Mouse (Mus musculus): ENCODE data around the gene Pgbd1. TPM values are rescaled to one million over a fixed set of nuclear protein-coding genes. Genes with fewer than 3 reads are reported as not detected.
"Not testable (repeated sequence)": the region's sequence is repeated elsewhere in the genome, so short reads cannot be mapped to it uniquely, and the experiment has no call there.

Pgbd1 gene
- polyA plus RNA-seq, 1 experiment: not detected

GRCm38 (mm10) chr13:21407969-21408804, 32.7 kb downstream of the Pgbd1 start:
- no peak overlapping the region for H3K27ac ChIP-seq (ENCODE audit: control insufficient read depth, insufficient read depth, low read depth, low read length, poor library complexity)
- WGBS: 4% methylated on average over 27 of the region's 27 CpGs
- TF ChIP-seq POLR2A (IDR thresholded peaks at IDR 0.05; ENCODE audit: borderline replicate concordance, control insufficient read depth, low read depth, low read length) (no peak), CTCF (IDR thresholded peaks at IDR 0.05; ENCODE audit: control insufficient read depth, insufficient read depth, low read length) (no peak)
- no peaks in the 10 kb centered on the region for H3K4me1 ChIP-seq (ENCODE audit: control insufficient read depth, insufficient read depth, low read length)
- H3K4me3 ChIP-seq (replicated peaks; ENCODE audit: control insufficient read depth, low read depth, low read length): peak overlapping the region; percentile 66

DNA sequence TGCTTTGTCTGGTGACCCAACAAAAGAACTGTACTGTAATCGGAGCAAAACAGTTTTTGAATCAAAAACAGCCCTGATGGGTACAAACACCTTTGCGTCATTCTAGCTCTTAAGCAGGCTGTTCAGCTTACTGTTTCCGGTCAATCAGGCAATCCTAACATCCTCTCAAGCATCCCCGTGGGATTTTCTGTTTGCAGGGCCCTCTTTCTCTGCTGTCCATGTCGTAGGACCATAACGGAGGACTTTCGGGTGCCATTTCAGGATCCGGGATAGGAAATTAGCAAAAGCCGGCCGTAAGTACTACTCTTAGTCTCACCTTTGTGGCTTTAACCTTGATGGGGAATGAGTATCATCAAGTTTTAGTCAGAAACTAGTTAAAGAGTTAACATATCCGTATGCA, 33.5 kb downstream of the Pgbd1 start:
- TF ChIP-seq CTCF (IDR thresholded peaks at IDR 0.05; ENCODE audit: control insufficient read depth, insufficient read depth, low read length) (no peak), POLR2A (IDR thresholded peaks at IDR 0.05; ENCODE audit: borderline replicate concordance, control insufficient read depth, low read depth, low read length) (no peak)
- WGBS: 84% methylated on average over 11 of the region's 11 CpGs
- Histone ChIP-seq H3K4me1 (ENCODE audit: control insufficient read depth, insufficient read depth, low read length) (no peaks in the 10 kb centered on the region), H3K27ac (ENCODE audit: control insufficient read depth, insufficient read depth, low read depth, low read length, poor library complexity) (no peak overlapping the region), H3K4me3 (replicated peaks; ENCODE audit: control insufficient read depth, low read depth, low read length) (no peak overlapping the region)

DNA sequence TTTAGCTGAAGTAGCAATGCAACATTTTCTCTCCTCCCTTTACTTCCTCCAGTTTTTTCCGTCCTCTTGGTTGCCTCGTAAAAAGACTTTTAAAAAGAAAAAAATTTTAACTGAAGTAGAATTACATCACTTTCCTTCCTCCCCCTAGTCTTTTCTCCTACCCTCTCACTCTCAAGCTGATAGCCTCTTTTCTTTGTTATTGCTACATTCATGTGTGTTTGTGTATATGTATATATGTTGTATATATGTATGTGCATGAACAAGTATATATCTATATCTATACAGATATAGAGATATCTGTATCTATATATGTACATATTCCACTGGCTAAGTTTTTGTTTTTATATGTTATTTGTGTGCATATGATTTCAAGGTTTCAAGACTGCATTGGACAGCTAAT, 38.0 kb downstream of the Pgbd1 start:
- H3K4me1 ChIP-seq (ENCODE audit: control insufficient read depth, insufficient read depth, low read length): no peaks in the 10 kb centered on the region
- H3K27ac ChIP-seq (ENCODE audit: control insufficient read depth, insufficient read depth, low read depth, low read length, poor library complexity): no peak overlapping the region
- TF ChIP-seq CTCF (IDR thresholded peaks at IDR 0.05; ENCODE audit: control insufficient read depth, insufficient read depth, low read length) (no peak), POLR2A (IDR thresholded peaks at IDR 0.05; ENCODE audit: borderline replicate concordance, control insufficient read depth, low read depth, low read length) (no peak)
- 0% methylated on average over 2 of the region's 2 CpGs for WGBS
- peak overlapping the region; percentile 91 for H3K4me3 ChIP-seq (replicated peaks; ENCODE audit: control insufficient read depth, low read depth, low read length)

DNA sequence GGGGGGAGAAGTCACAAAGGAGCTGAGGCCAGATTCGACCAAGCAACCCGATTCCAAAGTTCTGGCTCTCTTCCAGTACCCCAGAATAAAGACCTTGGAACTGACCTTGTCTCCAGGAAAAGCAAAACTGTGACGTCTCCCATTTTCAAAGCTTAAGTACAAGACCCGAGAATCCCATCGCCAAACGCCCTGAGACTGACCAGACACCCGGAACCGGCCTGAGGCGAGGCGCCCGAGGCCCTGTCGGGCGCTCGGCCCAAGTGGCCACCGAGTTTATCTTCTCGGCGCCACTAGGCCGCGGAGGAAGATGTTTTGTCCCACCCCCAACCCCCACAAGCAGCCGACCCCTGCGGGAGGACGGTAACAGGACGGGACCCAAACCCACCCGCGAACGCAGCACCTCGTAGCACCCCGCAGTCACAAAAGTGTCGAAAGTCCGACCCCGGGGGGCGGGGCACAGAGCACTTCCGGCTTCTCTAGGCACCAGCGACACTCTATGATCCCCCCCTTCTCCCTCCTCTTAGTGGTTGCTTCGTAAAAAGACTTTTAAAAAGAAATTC, 38.5 kb downstream of the Pgbd1 start, which contains the start of gene Zkscan3:
Gene Zkscan3 (minus strand): TSS at position 469 of the 560 bp plus-strand sequence.
- under 1% methylated on average over 35 of the region's 35 CpGs for WGBS
- Histone ChIP-seq H3K4me1 (ENCODE audit: control insufficient read depth, insufficient read depth, low read length) (no peaks in the 10 kb centered on the region), H3K27ac (ENCODE audit: control insufficient read depth, insufficient read depth, low read depth, low read length, poor library complexity) (peak within 1 kb of the TSS; percentile 52), H3K4me3 (replicated peaks; ENCODE audit: control insufficient read depth, low read depth, low read length) (peak within 1 kb of the TSS; percentile 91)
- TF ChIP-seq POLR2A (IDR thresholded peaks at IDR 0.05; ENCODE audit: borderline replicate concordance, control insufficient read depth, low read depth, low read length) (peak; percentile 82; the same call in 1 of the 2 replicates), CTCF (IDR thresholded peaks at IDR 0.05; ENCODE audit: control insufficient read depth, insufficient read depth, low read length) (no peak; the same call in 1 of the 2 replicates)

- H3K27ac ChIP-seq (ENCODE audit: control insufficient read depth, insufficient read depth, low read depth, low read length, poor library complexity): no peak overlapping the region
- H3K4me1 ChIP-seq (ENCODE audit: control insufficient read depth, insufficient read depth, low read length): no peaks in the 10 kb centered on the region
- TF ChIP-seq CTCF (IDR thresholded peaks at IDR 0.05; ENCODE audit: control insufficient read depth, insufficient read depth, low read length) (no peak), POLR2A (IDR thresholded peaks at IDR 0.05; ENCODE audit: borderline replicate concordance, control insufficient read depth, low read depth, low read length) (no peak)
- 32% methylated on average over 12 of the region's 12 CpGs for WGBS
- peak overlapping the region; percentile 91 for H3K4me3 ChIP-seq (replicated peaks; ENCODE audit: control insufficient read depth, low read depth, low read length)
Measured at GRCm38 (mm10) chr13:21401636-21402286, 39.1 kb downstream of the Pgbd1 start.

GRCm38 (mm10) chr13:21401166-21401565, 39.7 kb downstream of the Pgbd1 start:
- TF ChIP-seq POLR2A (IDR thresholded peaks at IDR 0.05; ENCODE audit: borderline replicate concordance, control insufficient read depth, low read depth, low read length): no peak
- TF ChIP-seq CTCF (IDR thresholded peaks at IDR 0.05; ENCODE audit: control insufficient read depth, insufficient read depth, low read length): no peak
- WGBS: 79% methylated on average over 3 of the region's 3 CpGs
- Histone ChIP-seq H3K27ac (ENCODE audit: control insufficient read depth, insufficient read depth, low read depth, low read length, poor library complexity) (no peak overlapping the region), H3K4me3 (replicated peaks; ENCODE audit: control insufficient read depth, low read depth, low read length) (no peak overlapping the region), H3K4me1 (ENCODE audit: control insufficient read depth, insufficient read depth, low read length) (no peaks in the 10 kb centered on the region)

DNA sequence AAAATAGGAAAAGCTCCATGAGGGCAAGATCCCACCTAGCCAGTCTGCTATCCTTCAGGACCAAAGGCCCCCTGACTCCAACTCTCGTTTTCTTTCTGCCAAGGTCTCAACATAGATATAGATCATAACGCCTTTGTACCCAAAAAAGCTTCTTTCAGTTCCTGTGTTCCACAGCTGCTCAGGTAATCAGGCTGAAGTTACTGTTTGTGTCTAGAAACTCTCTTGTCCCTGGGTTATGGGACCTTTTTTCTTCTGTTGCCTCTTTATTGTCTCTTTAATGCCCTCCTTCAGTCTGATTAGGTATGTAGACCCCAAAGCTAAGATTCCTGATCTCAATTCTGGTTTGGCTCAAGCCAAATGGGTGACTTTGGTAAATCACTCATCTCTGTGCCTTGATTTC, 43.4 kb downstream of the Pgbd1 start:
- H3K27ac ChIP-seq (ENCODE audit: control insufficient read depth, insufficient read depth, low read depth, low read length, poor library complexity): no peak overlapping the region
- no peaks in the 10 kb centered on the region for H3K4me1 ChIP-seq (ENCODE audit: control insufficient read depth, insufficient read depth, low read length)
- TF ChIP-seq CTCF (IDR thresholded peaks at IDR 0.05; ENCODE audit: control insufficient read depth, insufficient read depth, low read length) (no peak), POLR2A (IDR thresholded peaks at IDR 0.05; ENCODE audit: borderline replicate concordance, control insufficient read depth, low read depth, low read length) (no peak)
- WGBS: 69% methylated on average over 2 of the region's 2 CpGs
- H3K4me3 ChIP-seq (replicated peaks; ENCODE audit: control insufficient read depth, low read depth, low read length): no peak overlapping the region

GRCm38 (mm10) chr13:21396048-21396447, 44.8 kb downstream of the Pgbd1 start:
- H3K27ac ChIP-seq (ENCODE audit: control insufficient read depth, insufficient read depth, low read depth, low read length, poor library complexity); H3K4me3 ChIP-seq (replicated peaks; ENCODE audit: control insufficient read depth, low read depth, low read length); H3K4me1 ChIP-seq (ENCODE audit: control insufficient read depth, insufficient read depth, low read length): not testable (repeated sequence)
- 95% methylated on average over 18 of the region's 18 CpGs for WGBS
